Mouse (Mus musculus): Measurements from ENCODE around the gene Mgat4b.

The Mgat4b gene

GRCm38 (mm10) chr11:50225611-50226378, 15.1 kb downstream of the Mgat4b start:
- DNase-seq (ENCODE audit: low spot score): no peak

- DNase-seq (ENCODE audit: low spot score): no peak
These were observed 15.7 kb downstream of the Mgat4b start for GRCm38 (mm10) chr11:50226406-50226805.

- DNase-seq (ENCODE audit: low spot score): no peak
These were observed 16.5 kb downstream of the Mgat4b start for GRCm38 (mm10) chr11:50227226-50227625.

GRCm38 (mm10) chr11:50227736-50228135, 17.0 kb downstream of the Mgat4b start:
- DNase-seq (ENCODE audit: low spot score): no peak

- DNase-seq (ENCODE audit: low spot score): no peak
These were observed 18.1 kb downstream of the Mgat4b start for GRCm38 (mm10) chr11:50228772-50229171.

GRCm38 (mm10) chr11:50229252-50229910, 18.7 kb downstream of the Mgat4b start:
- no peak for DNase-seq (ENCODE audit: low spot score)

GRCm38 (mm10) chr11:50230481-50231304, 20.0 kb downstream of the Mgat4b start:
- DNase-seq (ENCODE audit: low spot score): no peak

- no peak for DNase-seq (ENCODE audit: low spot score)
These were observed 20.7 kb downstream of the Mgat4b start for GRCm38 (mm10) chr11:50231411-50231810.

- no peak for DNase-seq (ENCODE audit: low spot score)
These were observed 22.3 kb downstream of the Mgat4b start for GRCm38 (mm10) chr11:50233022-50233421.

- no peak for DNase-seq (ENCODE audit: low spot score)
These were observed 23.3 kb downstream of the Mgat4b start for GRCm38 (mm10) chr11:50233993-50234392.

GRCm38 (mm10) chr11:50234606-50235005, 23.9 kb downstream of the Mgat4b start:
- DNase-seq (ENCODE audit: low spot score): no peak

GRCm38 (mm10) chr11:50236540-50236936, 25.8 kb downstream of the Mgat4b start:
- DNase-seq (ENCODE audit: low spot score): no peak

- no peak for DNase-seq (ENCODE audit: low spot score)
These were observed 26.5 kb downstream of the Mgat4b start for GRCm38 (mm10) chr11:50236937-50237835.

GRCm38 (mm10) chr11:50238324-50238723, 27.6 kb downstream of the Mgat4b start, which contains the start of gene Ltc4s:
TSS of gene Ltc4s (minus strand) at chr11:50238616.
- DNase-seq (ENCODE audit: low spot score): no peak

GRCm38 (mm10) chr11:50238821-50239791, 28.4 kb downstream of the Mgat4b start:
- no peak for DNase-seq (ENCODE audit: low spot score)

- no peak for DNase-seq (ENCODE audit: low spot score)
These were observed 29.7 kb downstream of the Mgat4b start for GRCm38 (mm10) chr11:50240235-50240911.

- DNase-seq (ENCODE audit: low spot score): no peak
These were observed 33.2 kb downstream of the Mgat4b start for GRCm38 (mm10) chr11:50243926-50244325.

- no peak for DNase-seq (ENCODE audit: low spot score)
These were observed 34.6 kb downstream of the Mgat4b start for GRCm38 (mm10) chr11:50245269-50245668.

- DNase-seq (ENCODE audit: low spot score): no peak
These were observed 37.9 kb downstream of the Mgat4b start for GRCm38 (mm10) chr11:50248473-50249171.
